Mouse (Mus musculus) frontal cortex, adult (tissue): ENCODE data around the gene Cdiptos.

Experiments used
- ATAC-seq: cut with Nextera tagmentation; 2 replicates; pipeline ENCODE4 v1.9.2; 2017; ENCODE audit warnings: mild to moderate bottlenecking, moderate library complexity, mixed read lengths; ENCODE audit not compliant: low TSS enrichment

Cdiptos gene

DNA sequence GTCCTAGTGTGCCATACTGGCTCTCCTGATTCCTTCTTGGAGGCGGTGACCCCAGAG lies 177 bp downstream of the Cdiptos start, which contains the start of gene Cdipt:
Gene Cdipt (plus strand): TSS at position 22 of the 57 bp plus-strand sequence.
- ATAC-seq = no peak

DNA sequence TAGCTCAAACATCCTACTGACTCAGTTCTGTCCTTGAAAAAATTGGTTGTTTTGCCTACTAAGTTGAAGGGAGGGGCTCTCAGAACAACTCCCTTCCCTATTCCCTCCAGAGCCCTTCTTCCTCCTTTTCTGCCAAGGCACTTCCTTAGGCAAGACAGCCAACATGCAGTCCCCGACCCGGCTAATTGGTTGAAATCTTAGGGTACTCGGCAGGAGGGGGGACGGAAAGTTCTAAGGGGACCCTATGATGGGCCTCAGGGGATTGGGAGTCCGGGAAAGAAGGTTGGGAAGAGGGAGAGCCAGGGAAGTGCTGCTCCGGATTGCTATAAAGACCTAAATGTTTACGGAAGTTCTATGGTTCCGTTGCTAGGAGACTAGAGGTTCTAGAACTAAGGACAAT lies 405 bp downstream of the Cdiptos start:
- 0 out of 2 replicates have a peak, but pooled peaks have one; percentile 5 for ATAC-seq

DNA sequence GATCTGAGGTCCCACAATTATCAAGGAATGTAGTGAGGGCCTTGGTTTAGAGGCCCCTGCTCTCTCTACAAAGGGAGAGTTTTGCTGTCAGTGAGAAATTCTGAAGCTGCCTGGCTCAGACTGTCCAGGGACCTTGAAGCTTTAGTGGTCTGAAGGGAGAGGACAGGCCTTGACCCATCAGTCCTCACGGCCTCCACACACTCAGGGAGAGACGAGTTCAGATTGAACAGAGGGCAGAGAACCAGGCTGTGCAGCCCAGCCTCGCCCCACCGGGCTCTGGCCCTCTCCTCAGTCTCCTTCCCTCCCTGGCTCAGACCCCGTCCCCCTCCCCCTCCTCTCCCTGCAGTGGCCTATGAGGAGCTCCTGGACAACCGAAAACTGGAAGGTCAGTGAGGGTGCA lies 8.5 kb downstream of the Cdiptos start:
- ATAC-seq = no peak

DNA sequence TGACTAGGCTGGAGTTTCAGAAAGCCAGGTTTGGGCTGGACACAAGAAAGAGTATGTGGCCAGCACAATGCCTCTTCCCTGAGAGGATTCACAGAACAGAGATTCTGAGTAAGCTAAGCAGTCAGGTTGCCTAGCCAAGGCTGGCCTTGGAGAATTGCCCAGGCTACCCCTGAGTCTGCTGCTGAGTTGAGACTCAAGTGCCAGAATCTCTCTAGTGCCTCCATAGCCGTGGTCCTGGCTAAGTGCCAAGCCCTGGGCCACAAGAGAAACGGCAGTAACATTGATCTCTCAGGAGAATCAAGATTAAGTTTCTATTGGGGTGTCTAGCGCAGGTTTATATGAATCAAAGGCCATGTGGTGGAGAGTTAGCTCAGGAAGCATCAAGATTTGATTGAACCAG lies 10.3 kb downstream of the Cdiptos start:
- no peak for ATAC-seq

DNA sequence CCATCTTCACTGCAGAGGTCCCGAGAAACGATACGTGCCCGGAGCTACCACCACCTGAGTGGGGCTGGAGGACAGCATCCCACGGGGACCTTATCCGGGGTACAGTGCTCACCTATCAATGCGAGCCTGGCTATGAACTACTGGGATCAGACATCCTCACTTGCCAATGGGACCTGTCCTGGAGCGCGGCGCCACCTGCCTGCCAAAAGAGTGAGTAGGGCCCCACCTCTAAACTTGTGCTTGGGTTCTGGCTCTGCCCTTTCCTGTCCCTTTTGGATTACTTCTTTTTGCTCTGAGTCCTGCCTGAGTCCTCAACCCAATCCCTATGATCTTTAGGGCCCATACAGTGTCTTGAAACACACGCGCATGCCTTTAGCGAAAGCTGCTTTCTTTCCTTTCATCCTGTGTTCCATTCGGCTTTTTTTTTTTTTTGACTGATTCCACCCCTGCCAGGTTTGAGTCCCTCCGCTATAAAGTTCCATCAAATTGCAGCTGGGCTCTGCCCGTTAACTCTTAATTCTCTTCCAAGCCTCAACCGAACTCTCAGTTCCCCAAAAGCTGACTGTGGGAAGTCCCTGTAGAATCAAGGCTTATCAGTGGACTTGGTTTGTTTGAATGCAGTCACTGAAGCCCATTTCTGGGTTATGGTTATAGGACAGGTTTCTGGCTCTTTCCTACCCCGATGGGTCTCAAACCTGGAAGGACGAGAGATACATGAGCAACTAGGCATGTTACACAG lies 12.2 kb downstream of the Cdiptos start:
- no peak for ATAC-seq

DNA sequence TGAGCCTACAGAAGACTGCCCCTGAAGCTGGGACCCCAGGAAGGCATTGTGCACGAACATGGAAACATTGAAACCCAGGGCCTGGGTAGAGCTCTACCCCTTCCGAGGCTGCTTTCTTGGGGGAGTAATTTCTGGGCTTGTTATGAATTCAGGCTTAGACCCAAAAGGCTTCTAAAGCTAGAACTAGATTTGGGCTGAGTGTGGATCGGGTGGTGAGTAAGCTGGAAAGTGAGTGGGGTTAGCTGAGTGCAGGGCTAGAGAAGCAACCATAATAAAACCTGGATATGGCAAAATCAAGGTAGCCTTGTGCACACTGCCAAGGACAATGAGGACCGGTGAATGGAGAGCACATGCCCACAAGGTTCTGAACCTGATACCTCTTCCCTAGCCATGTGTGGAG lies 13.9 kb downstream of the Cdiptos start:
- peak; percentile 60; the same call in 1 of the 2 replicates for ATAC-seq

DNA sequence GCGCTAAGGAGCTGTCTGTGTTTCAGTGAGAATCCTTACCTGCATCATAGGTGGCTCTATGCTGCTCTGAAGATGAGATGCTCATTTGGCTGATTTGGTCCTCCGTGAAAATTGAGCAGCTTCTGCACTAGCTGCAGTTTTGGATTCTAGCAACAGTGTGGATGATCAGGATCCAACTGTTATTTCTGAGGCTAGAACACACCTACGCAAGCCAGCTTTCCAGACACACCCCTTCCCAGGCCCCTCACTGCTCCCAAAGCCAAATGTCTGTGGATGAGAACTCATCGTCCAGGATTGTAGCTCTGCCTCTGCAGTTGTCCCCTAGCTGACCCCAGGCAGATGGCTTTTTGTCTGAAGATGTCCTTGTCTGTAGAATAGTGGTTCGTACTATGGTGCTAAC lies 14.8 kb downstream of the Cdiptos start:
- ATAC-seq = peak; percentile 61; the same call in 1 of the 2 replicates

DNA sequence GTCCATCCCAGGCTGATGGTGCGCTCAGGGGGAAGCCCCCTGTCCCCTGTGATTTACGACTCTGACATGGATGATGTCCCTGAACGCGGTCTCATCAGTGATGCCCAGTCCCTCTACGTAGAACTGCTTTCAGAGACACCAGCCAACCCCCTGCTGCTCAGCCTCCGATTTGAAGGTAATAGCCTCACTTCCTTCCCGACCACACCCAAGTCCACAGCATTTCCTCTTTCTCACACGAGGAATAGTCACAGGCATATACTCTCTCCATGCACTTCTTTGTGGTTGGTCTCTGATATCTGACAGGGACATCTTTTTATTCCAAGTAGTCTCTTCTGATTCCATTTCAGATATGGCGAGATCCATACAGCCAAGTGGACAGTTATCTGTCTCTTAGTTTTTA lies 16.1 kb downstream of the Cdiptos start:
- no peak for ATAC-seq

DNA sequence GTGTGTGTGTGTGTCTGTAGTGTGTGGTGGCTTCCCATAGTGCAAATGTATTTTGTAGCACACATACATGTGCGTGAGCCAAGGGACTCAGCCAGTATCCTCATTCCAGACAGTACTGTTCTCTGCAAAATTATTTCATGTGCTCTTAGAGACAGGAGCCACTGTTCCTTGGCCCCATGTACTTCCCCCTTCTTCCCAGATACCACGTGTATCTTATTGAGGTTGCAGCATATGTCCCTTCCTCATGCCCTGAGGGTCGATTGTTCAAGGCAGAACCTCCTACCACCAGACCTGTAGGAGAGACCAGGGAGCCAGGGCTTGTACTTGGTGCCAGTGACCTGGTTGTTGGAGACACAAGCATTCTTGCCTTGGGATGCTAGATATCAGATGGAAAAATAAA lies 20.8 kb downstream of the Cdiptos start:
- no peak for ATAC-seq

DNA sequence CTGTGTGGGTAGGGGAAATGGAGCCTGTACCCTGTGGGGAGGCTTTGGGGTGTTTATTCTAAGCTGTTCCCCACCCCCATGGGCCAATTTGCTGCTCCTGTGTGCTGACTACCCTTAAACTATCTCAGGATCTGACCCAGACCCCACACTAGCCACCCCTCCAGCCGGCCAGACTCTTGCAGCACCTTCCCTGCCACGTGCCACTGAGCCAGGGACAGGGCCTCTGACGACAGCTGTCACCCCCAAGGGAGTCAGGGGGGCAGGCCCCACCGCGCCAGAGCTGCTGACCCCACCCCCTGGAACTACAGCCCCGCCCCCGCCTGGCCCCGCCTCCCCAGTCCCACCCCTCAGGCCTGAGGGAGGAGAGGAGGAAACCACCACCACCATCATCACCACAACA lies 23.3 kb downstream of the Cdiptos start:
- no peak for ATAC-seq

DNA sequence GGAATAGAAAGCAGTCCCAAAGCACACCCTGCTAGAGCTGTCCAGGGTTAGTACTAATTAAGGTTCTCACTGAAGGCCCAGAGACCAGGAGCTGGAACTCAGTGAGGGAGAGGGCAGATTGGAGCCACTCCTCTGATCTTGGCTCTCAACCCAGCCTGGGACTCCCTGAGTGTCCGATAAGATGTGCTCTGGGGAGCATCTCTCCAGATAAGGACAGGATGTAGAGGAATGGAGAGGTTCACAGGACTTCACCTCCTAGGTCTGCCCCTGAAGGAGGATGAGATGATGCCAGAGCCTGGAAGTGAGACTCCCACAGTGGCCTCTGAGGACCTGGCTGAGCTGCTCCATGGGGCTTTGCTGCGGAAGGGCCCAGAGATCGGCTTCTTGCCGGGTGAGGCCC lies 24.2 kb downstream of the Cdiptos start:
- no peak for ATAC-seq

DNA sequence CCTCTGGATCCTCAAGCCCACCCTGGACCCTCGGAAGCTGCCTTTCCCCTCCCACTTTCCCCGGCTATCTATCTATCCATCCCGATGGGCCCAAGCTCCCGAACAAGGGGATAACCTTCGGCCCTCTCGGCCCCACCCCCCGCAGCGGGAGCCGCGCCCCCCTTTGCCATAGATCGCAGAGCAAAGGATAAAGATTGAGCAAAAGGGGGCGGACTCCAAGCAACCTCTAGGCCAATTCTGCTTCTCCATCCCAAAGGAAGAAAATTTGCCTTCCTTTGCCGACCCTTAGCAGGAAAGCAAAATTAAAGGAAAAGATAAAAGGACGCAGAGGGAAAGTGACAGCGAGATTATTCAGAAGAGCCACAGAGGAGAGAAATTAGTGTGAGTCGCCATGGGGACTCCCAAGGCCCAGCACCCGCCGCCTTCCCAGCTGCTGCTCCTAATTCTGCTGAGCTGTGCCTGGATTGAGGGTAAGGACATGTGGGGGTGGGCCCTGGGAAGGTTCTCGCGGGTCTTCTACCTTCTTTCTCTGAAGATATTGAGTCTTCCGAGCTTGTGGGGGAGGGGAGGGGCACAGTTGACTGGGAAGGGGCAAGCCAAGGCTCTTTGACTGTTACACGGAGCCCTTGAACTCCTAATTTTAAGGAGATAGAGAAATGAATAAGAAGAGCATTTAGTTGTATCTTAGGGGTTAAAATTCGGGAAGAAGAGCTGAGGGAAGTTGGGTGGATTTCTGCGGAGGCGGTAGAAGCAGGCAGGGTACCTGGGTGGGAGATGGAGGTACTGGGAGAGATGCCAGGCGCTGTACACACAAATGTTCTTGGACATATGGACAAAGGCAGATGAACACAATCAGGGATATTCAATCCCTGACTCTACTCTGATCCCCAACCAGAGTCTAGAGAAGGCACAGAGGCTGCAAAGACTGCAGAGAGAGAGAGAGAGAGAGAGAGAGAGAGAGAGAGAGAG lies 25.0 kb downstream of the Cdiptos start:
- ATAC-seq = no peak

DNA sequence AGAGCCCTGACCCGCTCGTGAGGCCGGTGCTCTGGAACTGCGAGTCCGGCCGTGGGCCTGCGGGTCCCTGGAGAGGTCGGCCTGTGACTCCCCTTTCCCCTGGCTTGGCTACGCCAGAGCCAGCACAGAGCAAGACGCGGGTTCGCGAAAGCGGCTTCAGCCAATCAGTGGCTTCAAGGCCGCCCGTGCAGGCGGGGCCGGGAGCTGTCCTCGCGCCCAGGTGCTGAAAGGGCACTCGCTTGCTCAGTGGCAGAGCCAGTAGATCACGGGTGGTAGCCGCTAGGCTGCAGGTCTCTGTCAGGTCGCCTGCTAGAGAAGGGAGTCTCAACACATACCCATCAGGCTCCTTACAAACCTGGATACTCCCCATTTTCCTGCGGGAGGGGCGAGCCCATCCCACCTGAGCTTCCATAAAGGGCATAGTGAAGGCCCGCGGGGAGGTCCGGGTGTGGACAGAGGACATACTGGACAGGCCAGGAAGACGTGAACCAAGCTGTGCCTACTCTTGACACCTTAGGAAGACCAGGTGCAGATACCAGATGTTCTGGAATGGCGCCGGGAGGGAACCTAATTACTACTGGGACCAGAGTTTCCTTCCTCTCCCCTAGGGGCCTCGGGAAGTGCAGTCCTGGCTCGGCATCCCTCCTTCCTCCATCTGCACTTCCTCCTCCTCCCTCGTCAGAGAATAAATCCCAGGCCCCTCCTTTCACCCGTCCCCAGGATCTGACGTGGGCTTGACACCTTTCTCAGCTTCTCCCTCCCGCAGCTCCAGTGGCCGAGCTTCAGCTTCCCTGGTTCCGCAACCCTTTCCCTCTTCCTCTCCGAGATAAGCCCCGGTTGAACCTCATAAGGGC lies 25.9 kb downstream of the Cdiptos start, which contains the start of gene Sez6l2:
Gene Sez6l2 (plus strand): TSS at position 771 of the 854 bp plus-strand sequence.
- peak; percentile 64 for ATAC-seq

DNA sequence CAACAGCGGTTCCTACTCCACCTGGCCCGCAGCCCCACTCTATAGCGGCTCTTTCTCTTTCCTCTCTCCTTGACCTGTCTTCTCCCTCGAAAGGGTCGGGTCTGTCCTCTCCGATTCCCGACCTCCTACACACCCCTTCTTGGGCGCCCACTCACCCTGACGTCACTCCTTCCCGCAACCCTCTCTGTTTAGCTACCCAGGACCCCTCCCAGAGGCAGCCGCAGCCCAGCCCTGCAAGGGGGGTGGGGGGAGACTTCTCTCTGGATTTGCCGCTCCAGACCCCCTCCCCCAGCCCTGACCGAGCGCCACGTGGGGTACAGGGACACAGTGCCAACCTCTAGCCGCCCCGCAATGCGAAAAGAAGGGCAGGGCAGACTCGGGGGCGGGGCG lies 26.5 kb downstream of the Cdiptos start, which contains the start of gene Asphd1:
Gene Asphd1 (minus strand): TSS at position 180 of the 390 bp plus-strand sequence.
- peak; percentile 14 for ATAC-seq

DNA sequence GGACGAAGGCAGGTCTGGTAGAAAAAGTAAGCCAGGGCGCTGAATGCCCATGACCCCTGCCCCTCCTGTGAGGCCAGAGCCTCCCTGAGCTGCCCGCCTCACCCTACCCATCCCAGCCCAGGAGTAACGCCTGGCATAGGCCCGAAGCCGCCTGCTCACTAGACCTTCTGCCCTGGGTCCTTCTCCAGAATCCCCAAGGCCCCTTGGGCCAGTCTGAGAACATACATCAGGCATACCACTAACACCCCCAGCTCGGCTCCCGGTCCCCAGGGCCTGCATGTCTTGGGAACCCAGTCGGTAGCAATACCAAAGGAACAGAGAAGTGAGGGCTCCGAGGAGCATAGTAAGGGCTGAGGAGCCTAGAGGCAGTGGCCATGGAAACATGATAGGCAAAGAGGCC lies 27.3 kb downstream of the Cdiptos start:
- ATAC-seq = no peak

DNA sequence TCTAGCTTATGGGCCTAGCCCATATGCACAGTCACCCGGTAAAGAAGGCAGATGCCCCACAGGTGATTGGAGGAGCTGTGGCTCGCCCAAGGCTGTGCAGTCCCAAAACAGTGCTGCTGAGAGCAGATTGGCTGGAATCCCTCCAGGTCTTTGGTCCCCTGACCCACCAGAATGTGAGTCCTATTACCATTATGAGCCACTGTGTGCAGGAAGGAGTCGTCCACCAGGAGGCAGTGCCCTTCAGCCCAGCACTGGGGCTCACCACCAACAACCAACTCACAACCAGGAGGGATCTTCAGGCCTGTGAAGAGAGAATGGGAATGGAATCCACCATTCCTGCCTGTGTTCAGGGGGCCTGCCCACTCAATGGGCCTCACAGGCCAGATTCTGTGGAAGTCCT lies 29.4 kb downstream of the Cdiptos start:
- ATAC-seq = no peak

DNA sequence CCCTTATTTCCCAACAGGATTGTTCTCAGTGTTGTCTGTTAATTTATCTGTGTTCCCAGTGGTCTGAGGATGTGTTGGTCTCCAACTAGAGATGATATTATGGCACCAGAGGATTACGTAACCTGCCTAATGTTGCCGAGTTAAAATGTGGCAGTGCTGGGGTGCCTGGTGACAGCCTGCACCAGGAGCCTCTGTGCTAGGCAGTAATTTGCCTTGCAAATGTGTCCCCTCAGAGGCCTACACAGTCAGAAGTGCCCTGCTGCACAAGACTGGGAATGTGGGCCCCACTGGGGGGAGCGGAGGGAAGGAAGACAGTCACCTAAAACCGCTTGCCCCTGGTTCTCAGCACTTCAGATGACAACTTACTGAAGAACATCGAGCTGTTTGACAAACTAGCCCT lies 34.1 kb downstream of the Cdiptos start:
- ATAC-seq = peak; percentile 71

DNA sequence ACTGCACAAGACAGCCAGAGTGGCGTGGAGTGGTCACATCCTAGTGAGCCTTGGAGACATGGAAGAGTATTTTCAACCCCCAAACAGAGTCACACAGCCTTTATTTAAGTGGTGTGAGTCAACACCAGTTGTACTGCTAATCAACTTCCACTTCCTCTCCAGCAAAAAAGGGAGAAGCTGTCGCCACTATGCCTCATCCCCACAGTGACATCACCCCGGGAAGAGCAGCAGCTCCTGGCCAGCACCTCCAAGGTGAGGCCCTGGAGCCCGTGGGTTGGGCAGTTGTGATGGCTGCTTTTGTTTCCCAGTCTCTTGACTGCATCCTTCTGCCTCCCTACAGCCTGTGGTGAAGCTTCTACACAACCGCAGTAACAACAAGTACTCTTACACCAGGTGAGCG lies 34.7 kb downstream of the Cdiptos start:
- 0 out of 2 replicates have a peak, but pooled peaks have one; percentile 14 for ATAC-seq

DNA sequence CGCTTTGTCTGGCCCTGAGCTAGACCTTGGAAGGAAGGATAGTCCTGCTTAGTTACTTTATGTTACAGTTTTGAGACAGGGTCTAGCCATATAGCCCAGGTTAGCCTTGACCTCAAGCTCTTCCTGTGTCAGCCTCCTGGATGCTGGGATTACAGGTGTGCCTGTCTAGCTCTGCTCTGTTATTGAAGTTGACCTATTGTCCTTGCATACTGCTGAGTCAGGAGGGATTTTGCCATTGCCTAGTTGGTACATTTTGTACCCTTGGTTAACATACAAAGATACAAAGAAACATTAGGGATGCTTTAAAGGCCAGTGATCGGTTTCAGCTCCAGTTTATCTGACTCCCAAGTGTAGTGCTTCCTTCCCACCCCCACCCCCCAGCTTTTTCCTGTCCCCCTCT lies 43.2 kb downstream of the Cdiptos start:
- no peak for ATAC-seq

DNA sequence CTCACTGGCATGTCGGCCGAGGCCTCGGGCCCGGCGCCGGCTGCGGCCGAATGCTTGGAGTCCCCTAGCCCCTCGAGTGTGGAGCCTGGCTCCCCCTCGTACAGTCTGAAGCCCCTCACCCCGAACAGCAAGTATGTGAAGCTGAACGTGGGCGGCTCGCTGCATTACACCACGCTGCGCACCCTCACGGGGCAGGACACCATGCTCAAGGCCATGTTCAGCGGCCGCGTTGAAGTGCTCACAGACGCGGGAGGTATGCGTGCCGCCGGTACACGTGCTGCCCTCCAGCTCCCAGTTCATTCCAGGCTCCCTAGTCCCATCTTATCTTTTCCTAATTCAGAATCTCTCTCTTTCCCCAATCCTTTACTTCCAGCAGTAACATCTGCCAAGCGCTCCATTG lies 46.9 kb downstream of the Cdiptos start:
- ATAC-seq = peak; percentile 58; the same call in 1 of the 2 replicates

DNA sequence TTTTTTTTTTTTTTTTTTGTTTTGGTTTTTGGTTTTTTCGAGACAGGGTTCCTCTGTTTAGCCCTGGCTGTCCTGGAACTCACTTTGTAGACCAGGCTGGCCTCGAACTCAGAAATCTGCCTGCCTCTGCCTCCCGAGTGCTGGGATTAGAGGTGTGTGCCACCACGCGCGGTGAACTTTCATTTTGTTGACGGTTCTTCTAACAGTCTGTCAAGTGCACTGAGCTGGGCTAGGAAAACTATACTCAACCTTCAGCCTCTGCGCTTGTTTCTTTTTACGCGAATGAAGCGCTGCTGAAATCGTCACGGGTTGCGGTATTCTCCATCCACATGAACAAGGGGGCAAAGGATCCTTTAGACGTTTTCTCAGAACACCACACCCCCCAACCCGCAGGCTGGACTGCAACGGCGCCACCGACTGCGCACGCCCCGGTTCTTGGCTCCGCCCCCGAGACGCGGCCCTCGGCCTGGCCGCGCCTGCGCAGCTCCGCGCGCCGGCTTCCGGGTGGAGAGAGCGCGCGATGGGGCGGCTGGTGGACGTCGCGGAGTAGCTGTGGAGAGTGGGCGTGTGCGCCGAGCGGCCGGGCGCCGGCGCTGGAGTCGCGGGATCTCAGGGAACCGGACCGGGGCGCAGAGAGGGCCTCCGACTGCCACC lies 47.4 kb downstream of the Cdiptos start, which contains the start of gene Kctd13:
Gene Kctd13 (plus strand): TSS at position 496 of the 654 bp plus-strand sequence.
- peak; percentile 95 for ATAC-seq

DNA sequence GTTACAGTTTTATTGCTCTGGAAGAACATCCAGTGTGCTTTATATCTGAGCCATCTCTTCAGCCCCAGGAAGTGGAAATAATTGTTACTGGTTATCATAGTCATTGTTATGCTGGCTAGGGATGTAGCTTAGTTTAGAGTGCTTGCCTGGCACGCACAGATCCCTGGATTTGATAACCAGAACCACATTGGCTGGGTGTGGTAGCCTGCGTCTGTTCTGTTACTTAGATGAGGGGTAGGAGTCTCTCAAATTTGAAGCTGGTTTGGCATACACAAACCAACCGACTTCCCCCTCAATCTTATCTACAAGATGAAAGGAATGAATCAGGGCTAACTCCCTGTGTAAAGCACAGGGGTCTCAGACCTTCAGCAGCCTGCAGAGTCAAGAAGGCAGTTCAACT lies 49.6 kb downstream of the Cdiptos start:
- ATAC-seq = no peak
